Mouse (Mus musculus) embryo, embryonic 11 days (tissue): ENCODE data around the gene E2f1.
A peak's percentile ranks its signal among the peaks of the same experiment; 100 is the strongest.

Experiments
- DNase-seq: peaks from one replicate; pipeline ENCODE4 v3.0.0-alpha.2; 2015

The E2f1 gene

DNA sequence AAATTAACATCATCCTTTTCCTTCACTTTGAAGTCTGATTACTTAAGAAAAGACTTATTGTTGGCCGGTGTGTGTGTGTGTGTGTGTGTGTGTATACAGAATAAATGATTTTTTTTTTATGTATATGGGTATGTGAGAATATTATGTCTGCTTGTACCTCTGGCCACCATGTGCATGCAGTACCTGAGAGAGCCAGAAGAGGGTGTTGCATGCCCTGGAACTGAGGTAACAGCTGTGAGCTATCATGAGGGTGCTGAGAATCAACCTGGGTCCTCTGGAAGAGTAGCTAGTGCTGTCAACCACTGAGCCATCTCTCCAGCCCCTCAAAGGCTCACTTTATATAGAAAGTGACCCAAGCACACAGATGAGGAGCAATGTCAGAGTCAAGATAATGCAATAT lies 11.7 kb upstream of the E2f1 start:
- no peak for DNase-seq

DNA sequence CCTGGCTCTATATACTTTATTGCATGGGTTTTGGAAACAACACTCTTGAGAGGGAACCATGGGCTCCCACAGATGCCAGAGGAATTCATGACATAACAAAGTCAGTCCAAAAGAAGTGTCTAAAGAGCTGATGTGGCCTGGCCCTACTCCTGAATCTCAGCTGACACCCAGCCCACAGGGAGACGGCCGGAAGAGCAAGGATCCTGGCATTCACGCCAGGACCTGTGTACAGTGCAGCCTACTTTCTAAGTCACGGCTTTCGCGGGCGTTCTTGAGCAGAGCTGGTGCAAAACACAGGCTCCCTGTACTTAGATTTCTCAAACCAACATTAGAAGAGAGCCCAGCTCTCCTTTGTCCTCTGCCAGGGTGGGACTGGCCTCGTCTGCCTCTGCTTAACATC lies 10.9 kb upstream of the E2f1 start:
- no peak for DNase-seq

DNA sequence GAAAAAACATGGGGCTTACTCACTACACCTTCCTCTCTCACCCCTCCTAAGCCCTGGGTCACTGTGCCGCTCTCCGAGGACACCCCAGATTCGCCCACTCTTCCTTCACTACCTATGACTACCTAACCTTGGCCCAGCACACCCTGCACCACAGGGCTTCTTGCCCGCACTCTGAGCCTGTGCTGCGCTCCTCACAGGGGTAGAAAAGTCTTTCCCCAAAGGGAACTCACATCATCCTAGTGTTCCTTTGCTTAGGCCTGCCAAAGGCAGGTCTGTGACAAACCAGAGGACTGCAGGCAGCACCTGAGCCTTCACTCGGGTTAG lies 8.0 kb upstream of the E2f1 start:
- no peak for DNase-seq

DNA sequence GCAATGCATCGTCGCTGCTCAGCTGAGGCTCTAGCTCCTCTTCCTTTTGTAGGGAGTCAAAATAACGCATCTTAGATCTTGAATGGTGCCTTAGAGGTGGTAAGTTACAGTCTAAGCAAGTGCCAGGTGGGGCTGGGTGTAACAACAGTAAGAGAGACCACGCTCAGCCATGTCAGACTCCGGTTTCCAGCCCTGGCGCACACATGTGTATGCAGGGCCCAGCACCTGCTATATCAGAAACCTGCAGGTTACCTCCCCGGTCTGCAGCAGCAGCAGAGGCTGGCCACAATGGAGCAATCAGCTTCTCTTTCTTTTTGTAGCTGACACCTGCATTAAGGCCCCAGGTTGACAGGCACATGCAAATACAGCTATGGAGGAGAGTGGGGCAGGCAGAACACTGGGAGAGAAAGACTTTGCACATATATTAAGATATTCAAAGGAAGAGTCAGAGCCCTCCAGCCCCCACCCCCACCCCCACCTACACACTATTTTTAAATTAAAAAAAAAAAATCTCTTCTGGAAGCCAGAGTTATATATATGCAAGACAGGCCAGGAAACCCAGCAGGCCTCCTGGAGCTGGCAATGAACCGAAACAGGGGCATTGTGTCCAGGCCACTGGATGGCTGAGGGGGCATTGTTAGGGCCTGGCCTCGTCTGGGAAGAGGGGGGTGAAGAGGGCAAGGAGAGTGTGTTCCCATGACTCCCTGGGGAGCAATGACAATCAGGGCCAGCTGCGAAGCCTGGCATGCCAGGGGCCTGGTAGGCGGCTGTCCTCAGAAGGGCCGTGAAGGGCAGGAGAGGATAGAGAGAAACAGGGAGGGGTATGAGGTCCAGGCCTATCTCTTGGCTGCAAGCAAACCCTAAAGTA lies 7.4 kb upstream of the E2f1 start:
- peak; percentile 73 for DNase-seq

DNA sequence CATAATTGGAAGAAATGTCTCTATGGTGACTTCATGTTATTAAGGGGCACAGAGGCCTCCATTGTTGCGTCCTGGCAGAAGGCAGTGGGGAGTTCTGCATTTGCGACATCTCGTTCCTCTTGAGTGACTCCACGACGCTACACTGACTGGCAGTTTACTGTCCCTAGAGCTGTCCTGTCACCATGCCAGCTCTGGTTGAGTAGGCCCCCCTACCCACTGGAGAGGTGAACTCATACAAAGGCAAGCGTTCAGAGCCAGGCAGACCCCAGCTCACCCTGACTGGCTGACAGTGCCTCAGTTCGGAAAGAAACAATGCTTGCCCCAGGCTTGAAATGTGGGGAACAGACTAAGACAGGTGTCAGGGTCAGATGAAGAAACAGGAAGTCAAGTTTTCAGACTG lies 4.6 kb upstream of the E2f1 start:
- no peak for DNase-seq

DNA sequence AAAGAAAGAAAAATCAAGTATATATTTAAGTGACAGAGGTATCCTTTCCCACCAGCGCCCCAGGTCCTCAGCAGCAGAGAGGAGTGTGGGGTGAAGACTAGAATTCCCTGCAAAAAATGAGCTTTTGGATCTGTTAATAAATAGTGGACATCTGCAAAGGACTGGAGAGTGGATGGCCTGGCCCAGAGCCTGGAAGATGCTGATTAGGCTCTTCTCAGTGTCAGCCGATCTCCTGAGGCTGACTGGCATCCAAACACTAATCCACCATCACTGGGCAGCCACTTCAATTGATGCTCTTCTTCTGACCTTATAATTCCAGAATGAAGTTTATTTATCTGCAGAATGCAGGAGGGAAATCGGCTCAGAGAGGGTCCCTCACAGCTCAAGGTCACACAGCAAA lies 3.3 kb upstream of the E2f1 start:
- no peak for DNase-seq

DNA sequence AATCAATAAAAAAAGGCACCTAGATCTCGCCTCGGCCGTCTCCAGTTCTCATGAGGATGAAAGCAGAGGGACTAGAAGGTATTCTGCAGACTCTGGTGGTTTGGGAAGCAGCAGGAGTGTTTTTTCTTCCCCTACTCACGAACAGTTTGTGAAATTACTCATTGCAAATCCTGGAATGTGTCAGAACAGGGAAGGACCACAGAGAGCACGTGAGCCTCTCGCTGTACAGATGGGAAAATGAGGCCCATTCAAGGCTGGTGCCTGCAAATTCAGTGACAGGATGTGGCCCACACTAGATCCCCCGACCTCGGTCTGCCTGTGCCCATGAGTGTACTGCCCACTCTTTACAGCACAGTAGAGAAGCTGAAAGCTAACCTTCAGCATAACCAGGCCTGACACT lies 2.3 kb upstream of the E2f1 start:
- no peak for DNase-seq

DNA sequence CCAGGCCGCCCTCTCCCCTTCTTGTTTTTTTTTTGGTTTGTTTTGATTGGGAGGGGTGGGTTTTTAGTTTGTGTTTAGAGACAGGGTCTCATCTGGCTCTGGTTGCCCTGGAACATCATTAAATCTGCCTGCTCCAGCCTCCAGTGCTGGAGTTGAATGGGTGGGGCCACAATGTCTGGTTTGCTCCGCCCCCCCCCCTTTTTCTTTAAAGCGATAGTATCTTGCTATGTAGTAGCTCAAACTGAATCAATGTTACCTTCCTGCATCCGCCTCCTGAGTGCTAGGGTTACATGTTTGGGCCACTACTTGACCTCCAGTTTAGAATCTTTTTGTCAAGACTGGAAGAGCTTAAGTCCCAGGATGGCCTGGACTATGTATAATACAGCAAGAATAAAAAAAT lies 1.6 kb upstream of the E2f1 start:
- DNase-seq: no peak

DNA sequence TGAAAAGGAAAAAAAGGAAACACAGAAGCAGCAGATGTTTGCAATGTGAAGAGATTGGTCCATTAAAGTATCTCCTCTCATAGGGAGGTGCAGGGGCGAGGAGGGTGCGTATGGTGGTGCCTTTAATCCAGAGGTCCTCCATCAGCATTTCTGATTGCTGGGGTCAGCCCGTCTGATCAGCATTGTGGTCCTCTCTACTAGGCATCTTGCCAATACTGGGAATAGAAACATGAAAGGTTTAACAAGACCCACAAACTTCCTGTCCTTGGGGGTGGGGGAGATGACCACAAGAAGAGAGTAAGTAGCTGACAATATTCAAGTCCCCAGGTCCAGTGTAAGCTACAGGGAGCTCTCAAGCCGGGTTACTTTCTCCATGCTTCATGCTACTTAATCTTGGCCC lies 974 bp upstream of the E2f1 start:
- no peak for DNase-seq

DNA sequence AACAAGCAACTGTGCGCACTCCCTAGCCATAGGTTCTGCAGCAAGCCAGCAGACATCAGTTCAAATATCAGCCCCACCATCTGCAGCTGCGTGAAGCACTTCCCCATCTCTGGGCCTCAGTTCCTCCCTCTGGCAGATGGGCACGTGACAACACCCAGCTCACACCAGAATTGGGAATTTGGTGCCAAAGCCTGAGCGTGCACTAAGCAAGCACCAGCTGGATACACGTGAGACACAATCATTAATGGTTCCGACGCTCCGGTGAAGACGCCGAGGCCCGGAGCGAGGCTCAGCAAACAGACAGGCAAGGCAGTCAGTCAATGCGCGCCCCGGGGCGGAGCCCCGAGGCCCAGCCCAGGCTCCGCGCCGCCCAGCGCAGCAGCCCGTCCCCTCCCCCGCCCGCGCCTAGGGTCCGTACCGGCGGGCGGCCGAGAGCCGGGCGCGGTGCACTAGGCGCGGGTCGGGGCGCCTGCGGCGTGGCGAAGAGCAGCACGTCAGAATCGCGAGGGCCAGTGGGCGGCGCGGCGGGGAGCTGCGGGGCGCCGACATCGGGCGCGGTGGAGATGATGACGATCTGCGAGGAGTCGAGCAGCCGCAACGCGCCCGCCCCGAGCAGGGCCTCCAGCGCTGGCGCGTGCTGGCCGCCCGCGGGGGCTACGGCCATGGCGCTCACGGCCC lies 482 bp downstream of the E2f1 start:
- peak; percentile 86 for DNase-seq

DNA sequence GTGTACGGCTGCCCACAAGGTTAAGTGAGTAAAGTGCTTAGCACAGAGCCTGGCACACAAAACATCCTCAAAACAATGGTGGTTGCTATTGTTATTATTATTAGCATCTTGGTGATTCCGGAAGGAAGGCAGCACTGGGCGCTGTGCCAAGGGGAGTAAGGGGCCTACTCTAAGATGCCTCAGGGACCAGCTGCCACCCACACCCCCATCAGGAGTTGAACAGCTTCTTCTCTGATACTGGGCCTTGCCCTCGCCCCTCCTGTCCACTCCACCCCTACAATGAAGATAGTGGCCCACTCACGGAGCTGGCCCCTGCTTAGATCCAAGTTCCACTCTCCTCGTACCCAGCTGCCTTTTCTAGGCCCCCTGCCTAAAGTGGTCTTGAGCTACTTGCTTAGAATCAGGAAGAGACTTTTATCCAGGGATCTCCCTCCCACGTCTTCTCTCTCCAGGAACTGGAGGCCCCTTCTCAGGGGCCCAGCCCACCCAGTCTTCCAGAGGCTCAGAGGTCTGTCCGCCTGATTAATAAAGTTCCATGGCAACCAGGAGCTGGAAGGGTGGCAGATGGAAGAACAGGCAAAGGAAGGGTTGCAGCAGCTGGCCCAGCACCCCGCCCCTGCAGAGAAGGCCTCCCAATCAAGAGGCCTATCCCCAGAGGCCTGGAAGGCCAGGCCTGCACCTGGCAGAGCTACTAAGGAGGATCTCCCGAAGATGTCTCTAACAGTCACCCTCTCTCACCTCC lies 1.2 kb downstream of the E2f1 start:
- peak; percentile 57 for DNase-seq

DNA sequence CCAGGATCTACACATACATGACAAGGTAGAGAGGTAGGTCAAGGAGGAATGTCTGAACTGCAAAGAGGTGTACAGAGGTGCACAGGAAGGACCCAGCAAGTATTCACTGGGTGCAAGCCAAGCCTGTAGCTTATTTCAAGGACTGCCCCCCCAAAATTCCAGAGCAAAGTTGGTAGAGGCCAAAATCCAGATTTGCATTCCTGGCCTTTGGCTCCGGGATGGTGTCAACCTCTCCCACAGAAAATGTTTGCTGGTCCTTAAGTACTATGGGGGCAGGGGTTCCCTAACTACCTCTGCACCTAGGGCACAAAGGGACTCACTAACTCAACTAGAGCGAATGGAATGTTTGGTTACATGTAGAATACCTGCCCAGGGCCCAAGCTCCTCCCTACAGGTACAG lies 1.9 kb downstream of the E2f1 start:
- no peak for DNase-seq

DNA sequence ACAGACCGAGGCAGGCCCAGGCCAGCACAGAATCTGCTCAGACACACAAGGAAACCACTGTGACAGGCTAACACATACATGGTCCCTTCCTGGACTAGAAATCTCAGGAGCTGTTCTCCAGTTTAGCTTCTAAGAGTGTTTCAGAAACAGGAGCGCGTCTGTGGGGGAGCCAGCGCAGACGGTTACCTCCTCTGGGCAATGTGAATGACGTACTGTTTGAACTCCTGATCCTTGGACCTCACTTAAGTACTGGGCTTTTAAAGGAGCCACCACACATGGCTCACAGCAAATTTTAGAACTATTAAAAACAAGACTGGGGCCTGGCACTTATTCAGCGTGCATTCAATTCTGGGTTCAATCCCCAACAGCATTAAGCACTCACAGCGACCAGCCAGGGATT lies 3.1 kb downstream of the E2f1 start:
- no peak for DNase-seq

DNA sequence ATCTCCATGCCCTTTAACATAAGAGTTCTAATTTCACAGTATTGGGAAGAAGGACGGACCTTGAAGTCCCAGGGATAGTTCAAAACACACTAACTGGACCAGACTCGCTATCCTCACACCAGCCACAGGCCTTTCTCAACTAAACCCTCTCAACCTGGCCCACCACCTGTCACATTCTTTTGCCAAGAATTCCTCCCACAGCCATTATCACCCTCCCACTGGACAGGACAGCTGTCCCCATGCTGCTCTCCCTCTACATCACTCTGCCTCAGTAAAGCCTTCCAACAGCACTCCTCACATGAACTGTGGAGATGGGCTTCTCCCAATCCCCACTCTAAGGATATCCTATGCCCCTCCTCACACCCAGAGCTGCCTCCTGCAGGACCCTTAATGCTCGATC lies 4.1 kb downstream of the E2f1 start:
- DNase-seq: no peak

DNA sequence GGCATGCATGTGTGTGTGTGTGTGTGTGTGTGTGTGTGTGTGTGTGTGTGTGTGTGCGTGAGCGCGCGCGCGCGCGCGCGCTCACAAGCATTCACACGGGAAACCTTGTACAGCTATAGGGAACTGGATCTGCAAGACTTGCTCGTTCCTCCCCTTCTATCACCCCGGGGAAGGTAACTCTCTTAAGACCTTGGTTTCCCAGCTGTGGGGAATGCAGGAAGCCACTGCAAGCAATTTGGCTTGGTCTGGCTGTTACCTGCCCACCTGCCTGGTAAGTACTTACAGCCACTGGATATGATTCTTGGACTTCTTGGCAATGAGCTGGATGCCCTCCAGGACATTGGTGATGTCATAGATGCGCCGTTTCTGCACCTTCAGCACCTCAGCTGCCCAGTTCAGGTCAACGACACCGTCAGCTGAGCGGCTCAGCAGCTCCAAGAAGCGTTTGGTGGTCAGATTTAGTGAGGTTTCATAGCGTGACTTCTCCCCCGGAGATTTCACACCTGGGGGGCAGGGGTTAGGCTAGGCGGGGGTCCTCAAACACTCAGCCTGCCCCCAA lies 6.0 kb downstream of the E2f1 start:
- no peak for DNase-seq

DNA sequence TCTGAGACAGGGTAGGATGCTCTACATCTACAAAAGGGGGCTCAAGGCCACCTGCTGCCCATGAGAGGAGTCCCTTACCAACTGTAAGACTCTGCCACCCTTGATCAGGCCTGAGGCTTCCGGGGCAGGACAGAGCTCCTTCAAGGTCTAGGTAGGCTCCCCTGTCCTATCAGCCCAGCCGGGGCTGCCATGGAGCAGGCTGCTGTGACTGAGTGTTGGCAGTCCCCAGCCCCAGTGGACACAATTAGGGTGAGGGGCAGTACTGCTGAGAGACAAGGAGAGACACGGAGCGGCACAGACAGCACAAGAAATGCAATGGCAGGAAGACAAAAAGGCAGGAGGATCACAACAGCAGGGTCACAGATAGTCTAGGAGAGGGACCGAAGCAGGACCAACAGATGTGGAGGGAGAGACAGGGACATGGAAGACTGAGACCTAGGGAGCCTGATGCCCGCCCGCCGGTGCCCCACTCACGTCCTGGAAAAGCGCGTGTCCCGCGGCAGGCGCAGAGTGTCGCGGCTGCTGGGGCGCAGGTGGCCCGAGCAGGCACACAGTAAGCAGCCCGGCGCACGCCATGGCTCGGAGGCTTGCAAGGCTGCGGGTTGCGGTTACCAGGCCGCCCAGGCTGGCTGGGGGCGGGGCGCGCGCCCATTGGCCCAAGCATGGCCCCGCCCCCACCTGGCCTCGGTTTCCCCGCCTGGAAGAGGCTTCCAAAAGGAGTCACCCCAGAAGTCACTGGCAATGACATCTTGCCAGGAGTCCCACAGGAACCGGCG lies 11.2 kb downstream of the E2f1 start, which contains the start of gene Necab3:
Gene Necab3 (minus strand): TSS at position 627 of the 776 bp plus-strand sequence.
- DNase-seq: peak; percentile 75

DNA sequence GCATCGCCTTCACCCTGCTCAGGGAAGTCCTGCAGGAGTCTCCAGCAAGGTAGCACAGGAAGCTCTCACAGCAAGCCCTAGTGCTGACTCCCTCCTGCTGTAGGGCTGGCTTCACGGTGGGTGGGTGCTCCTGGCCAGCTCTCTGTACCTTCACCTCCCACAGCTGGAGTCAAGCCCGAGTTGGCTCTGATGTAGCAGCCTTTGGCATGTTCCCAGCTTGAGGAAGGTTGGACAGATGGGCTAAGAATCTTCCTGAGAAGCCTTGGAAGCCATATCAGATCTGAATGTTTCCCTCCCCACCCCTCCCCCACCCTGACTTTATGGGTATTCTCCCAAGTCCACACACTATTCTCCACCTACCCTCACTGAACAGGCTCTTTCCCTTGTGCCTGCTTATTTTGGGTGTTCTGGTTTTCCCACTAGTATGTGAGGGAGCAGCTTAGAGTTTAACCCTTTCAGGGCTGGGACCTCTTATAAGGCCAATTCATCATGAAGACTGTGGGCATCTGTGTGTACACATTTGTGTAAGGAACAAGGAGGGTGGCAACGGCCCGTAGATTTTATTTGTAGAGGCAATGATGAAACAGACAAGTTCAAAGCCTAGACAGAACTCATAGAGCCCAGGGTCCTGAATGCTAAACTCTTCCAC lies 12.4 kb downstream of the E2f1 start:
- no peak for DNase-seq

DNA sequence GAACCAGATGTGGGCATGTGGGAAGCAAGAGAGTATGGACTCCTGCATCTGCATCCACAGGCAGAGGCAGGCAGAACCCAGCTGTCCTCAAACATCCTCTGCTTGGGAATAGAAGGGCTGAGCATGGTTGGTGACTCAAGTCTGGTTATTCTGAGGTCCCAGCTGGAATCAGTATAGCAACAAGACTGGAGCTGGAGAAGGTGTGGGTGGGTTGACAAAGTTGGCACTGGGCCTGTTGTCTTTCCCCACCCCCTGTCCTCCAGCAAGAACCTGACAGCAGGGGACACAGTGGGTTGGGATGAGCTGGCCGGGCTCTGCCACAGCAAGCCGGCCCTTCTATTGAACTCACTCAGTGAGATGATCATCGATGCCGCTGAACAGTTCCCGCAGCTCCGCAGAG lies 14.5 kb downstream of the E2f1 start:
- no peak for DNase-seq

DNA sequence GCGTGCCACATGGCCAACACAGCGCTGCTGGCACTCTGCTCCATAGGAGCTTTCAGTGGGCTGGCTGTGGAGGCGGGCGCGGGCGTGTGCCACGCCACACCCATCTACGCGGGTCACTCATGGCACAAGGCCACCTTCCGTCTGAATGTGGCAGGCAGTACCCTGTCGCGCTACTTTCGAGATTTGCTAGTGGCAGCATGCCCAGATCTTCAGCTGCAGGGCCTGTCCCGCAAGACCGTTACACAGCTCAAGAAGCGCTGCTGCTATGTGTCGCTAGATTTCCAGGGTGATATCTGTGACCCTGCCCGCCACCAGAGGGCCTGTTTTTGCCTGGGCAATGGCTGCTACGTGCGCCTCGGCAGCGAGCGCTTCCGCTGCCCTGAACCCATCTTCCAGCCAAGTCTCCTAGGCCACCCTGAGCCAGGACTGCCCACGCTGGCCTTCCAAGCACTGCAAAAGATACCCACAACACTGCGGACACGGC lies 17.2 kb downstream of the E2f1 start:
- peak; percentile 75 for DNase-seq

DNA sequence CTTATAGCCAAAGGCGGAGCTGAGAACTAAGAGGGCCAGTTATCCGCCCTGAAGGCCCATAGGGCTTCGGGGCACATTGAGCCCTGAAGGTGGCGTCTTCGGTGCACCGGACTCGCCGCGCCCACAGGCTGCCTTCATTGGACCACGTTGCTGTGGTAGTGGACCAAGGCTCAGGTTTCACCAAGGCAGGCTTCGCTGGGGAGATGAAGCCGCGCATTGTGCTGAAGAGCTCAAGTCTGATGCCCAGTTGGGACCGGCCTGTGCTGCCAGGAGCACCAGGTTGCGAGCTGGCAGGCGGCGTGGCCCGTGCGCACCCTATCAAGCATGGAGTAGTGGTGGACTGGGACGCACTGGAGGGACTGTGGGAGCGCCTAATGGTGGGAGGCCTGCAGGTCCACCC lies 17.8 kb downstream of the E2f1 start:
- peak; percentile 56 for DNase-seq

DNA sequence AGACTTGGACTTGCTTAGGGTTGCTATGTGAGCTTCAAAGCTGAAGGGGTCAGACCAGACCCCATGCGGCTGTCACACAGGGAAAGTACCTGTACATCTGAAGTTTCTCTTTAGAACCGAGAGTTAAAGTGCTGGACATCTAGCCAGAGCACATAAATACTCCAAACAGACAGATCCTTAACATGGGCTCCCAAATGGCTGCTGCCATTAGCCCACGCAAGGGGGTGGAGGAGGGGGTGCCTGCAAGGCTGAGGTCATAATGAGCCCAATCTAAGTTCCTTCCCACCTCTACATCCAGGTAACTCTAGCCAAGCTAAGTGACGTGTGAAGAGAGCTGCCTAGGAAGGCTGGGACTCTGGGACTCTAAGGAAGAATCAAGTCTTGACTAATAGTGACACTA lies 18.2 kb downstream of the E2f1 start, which contains the start of gene Actl10:
Gene Actl10 (plus strand): TSS at position 301 of the 400 bp plus-strand sequence.
- DNase-seq: no peak

DNA sequence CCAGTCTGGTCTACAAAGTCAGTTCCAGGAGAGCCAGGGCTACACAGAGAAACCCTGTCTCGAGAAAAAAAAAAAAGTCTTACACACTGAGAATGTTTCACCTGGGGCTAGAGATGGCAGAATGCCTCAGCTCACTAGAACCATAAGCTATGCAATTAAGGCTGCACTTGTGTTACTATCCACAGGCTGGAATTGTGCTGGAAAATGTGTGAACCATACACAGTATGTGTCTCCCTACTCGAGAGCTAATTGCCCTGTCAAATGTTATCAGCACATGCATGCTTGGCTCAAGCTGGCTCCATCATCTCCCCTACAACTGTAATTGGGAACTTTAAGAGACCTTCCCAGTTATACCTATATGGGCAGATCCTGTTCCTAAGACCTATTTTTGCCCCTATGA lies 18.8 kb downstream of the E2f1 start:
- DNase-seq: no peak
